Mouse (Mus musculus) cerebellum, postnatal 25 days (tissue): ENCODE measurements around the gene Rho.

Source experiments
- DNase-seq, 2 experiments: peaks; one replicate each; pipeline ENCODE4 v3.0.0; 2021; ENCODE audit warnings: mixed read lengths in 2 of 2

The Rho gene

GRCm38 (mm10) chr6:115978596-115978995, 47.0 kb downstream of the Rho start:
- no peak for DNase-seq

GRCm38 (mm10) chr6:115982889-115983288, 51.3 kb downstream of the Rho start:
- no peak for DNase-seq

GRCm38 (mm10) chr6:115983306-115984038, 51.9 kb downstream of the Rho start:
- no peak for DNase-seq

GRCm38 (mm10) chr6:115984580-115984979, 53.0 kb downstream of the Rho start:
- DNase-seq: no peak

- no peak for DNase-seq
Observed at GRCm38 (mm10) chr6:115985622-115986021, 54.1 kb downstream of the Rho start.

- no peak for DNase-seq
Observed at GRCm38 (mm10) chr6:115986472-115987095, 55.0 kb downstream of the Rho start.

GRCm38 (mm10) chr6:115987096-115987747, 55.7 kb downstream of the Rho start:
- peak; percentile 45 to 57 for DNase-seq

- no peak for DNase-seq
Observed at GRCm38 (mm10) chr6:115989032-115989431, 57.5 kb downstream of the Rho start.

GRCm38 (mm10) chr6:115989607-115990006, 58.1 kb downstream of the Rho start:
- DNase-seq: no peak
